Mouse (Mus musculus) lung, postnatal 36 days (tissue): Measurements from ENCODE around the gene Dhdh.
"Not testable (repeated sequence)": the region's sequence is repeated elsewhere in the genome, so short reads cannot be mapped to it uniquely, and the experiment has no call there.

Experiments used
- DNase-seq: peaks from one replicate; pipeline ENCODE4 v3.0.0; 2022; ENCODE audit warnings: mixed read lengths

Dhdh gene

GRCm38 (mm10) chr7:45488293-45489204 lies at the start of gene Dhdh:
Dhdh (minus strand) TSS chr7:45488805.
- peak; percentile 84 for DNase-seq

- DNase-seq = no peak
Measured at GRCm38 (mm10) chr7:45537602-45538001, 49.0 kb upstream of the Dhdh start.

- no peak for DNase-seq
Measured at GRCm38 (mm10) chr7:45535676-45536075, 47.1 kb upstream of the Dhdh start.

- no peak for DNase-seq
Measured at GRCm38 (mm10) chr7:45530643-45531042, 42.0 kb upstream of the Dhdh start.

GRCm38 (mm10) chr7:45529461-45529860 lies 40.9 kb upstream of the Dhdh start:
- DNase-seq = no peak

GRCm38 (mm10) chr7:45527169-45527568 lies 38.6 kb upstream of the Dhdh start:
- DNase-seq = not testable (repeated sequence)

GRCm38 (mm10) chr7:45526474-45527120 lies 38.0 kb upstream of the Dhdh start:
- peak; percentile 73 for DNase-seq

- peak; percentile 97 for DNase-seq
Measured at GRCm38 (mm10) chr7:45525809-45526473, 37.3 kb upstream of the Dhdh start, which contains the start of the genes Ppp1r15a and Plekha4. Ppp1r15a (minus strand) TSS chr7:45526268. Plekha4 (plus strand) TSS chr7:45526330.

- peak; percentile 62 for DNase-seq
Measured at GRCm38 (mm10) chr7:45524841-45525621, 36.4 kb upstream of the Dhdh start.

GRCm38 (mm10) chr7:45523678-45524170 lies 35.1 kb upstream of the Dhdh start:
- DNase-seq = peak; percentile 30

GRCm38 (mm10) chr7:45522957-45523676 lies 34.5 kb upstream of the Dhdh start:
- no peak for DNase-seq

- DNase-seq = no peak
Measured at GRCm38 (mm10) chr7:45522194-45522752, 33.7 kb upstream of the Dhdh start.

GRCm38 (mm10) chr7:45521728-45522184 lies 33.2 kb upstream of the Dhdh start:
- DNase-seq = peak; percentile 96

- no peak for DNase-seq
Measured at GRCm38 (mm10) chr7:45520605-45521004, 32.0 kb upstream of the Dhdh start.

GRCm38 (mm10) chr7:45519345-45520120 lies 30.9 kb upstream of the Dhdh start:
- no peak for DNase-seq

- no peak for DNase-seq
Measured at GRCm38 (mm10) chr7:45518618-45519017, 30.0 kb upstream of the Dhdh start.

GRCm38 (mm10) chr7:45516846-45517245 lies 28.2 kb upstream of the Dhdh start:
- DNase-seq = not testable (repeated sequence)

- no peak for DNase-seq
Measured at GRCm38 (mm10) chr7:45515436-45515835, 26.8 kb upstream of the Dhdh start.

GRCm38 (mm10) chr7:45514411-45514810 lies 25.8 kb upstream of the Dhdh start:
- no peak for DNase-seq
